ENCODE assay signal across 18 mouse cellular contexts in genomic region chr8:112238681-112239080, GRCm38 (mm10).
DNase-seq lines count a peak whose midpoint lies in the region; ATAC-seq and TF ChIP-seq lines count a peak whose summit lies in the region.
"Had no signal": no experiment of that assay in that cellular context is flagged by ENCODE, and none has a peak within 500 bp of the region (broad histone marks: within the 10 kb centered on the region; RNA-seq: fewer than 3 reads in every experiment).

No protein-coding gene starts in this region.

- H3K4me3 ChIP-seq in heart, embryonic 11.5 days (ENCODE audit: low read depth, low read length) = no peak overlapping the region
- no peak overlapping the region for H3K4me3 ChIP-seq in liver, postnatal 0 days (ENCODE audit: low read depth, low read length)
- H3K4me3 ChIP-seq: limb, embryonic 10.5 days; liver, embryonic 12.5 days; neural tube, embryonic 13.5 days had no signal

- no peak overlapping the region for H3K4me2 ChIP-seq in heart, embryonic 11.5 days
- no peak overlapping the region for H3K4me2 ChIP-seq in liver, postnatal 0 days (ENCODE audit: low read depth, low read length)
- H3K4me2 ChIP-seq: liver, embryonic 12.5 days; neural tube, embryonic 13.5 days had no signal

- no peaks in the 10 kb centered on the region for H3K4me1 ChIP-seq in heart, embryonic 11.5 days (ENCODE audit: control insufficient read depth, insufficient read depth, low read length)
- no peaks in the 10 kb centered on the region for H3K4me1 ChIP-seq in liver, postnatal 0 days (ENCODE audit: insufficient read depth)
- H3K4me1 ChIP-seq: limb, embryonic 10.5 days; liver, embryonic 12.5 days; neural tube, embryonic 13.5 days had no signal

- peak; percentile 89 for ATAC-seq in frontal cortex, adult (ENCODE audit: low TSS enrichment)
- ATAC-seq in heart, embryonic 11.5 days (replicated peaks; ENCODE audit: insufficient number of reproducible peaks, low FRiP score, low TSS enrichment) = no peak
- no peak for ATAC-seq in liver, postnatal 0 days
- ATAC-seq: hindbrain, embryonic 16.5 days; liver, embryonic 12.5 days had no signal

- DNase-seq in frontal cortex, postnatal 10 days (ENCODE audit: low spot score in 2 of 2) = no peak
- peak; percentile 20 for DNase-seq in right cerebral cortex, adult 18-20 months
- DNase-seq in right cerebral cortex, postnatal 25 days = no peak
- peak; percentile 18 for DNase-seq in cerebellum, adult 8-10 months
- no peak for DNase-seq in liver, postnatal 0 days
- DNase-seq: adrenal gland, adult 8-10 months; gastrocnemius, postnatal 14 days; heart, postnatal 10 days; kidney, adult 18-20 months; kidney, postnatal 14 days; thymus, postnatal 25 days had no signal

- H3K27me3 ChIP-seq in heart, embryonic 11.5 days (ENCODE audit: control insufficient read depth, insufficient read depth, low read length) = no peaks in the 10 kb centered on the region
- no peaks in the 10 kb centered on the region for H3K27me3 ChIP-seq in liver, postnatal 0 days (ENCODE audit: insufficient read depth, low read length)
- H3K27me3 ChIP-seq: liver, embryonic 12.5 days; neural tube, embryonic 13.5 days had no signal

- H3K27ac ChIP-seq in heart, embryonic 11.5 days (ENCODE audit: low read depth, low read length) = no peak overlapping the region
- H3K27ac ChIP-seq in liver, postnatal 0 days (ENCODE audit: low read depth) = no peak overlapping the region
- H3K27ac ChIP-seq: limb, embryonic 10.5 days; liver, embryonic 12.5 days; neural tube, embryonic 13.5 days; stomach, postnatal 0 days had no signal

- 70% methylated on average over 9 of the region's 9 CpGs for WGBS in heart, embryonic 11.5 days (ENCODE audit: insufficient replicate concordance)
- 78% methylated on average over 9 of the region's 9 CpGs for WGBS in liver, postnatal 0 days (ENCODE audit: insufficient replicate concordance)

- H3K9me3 ChIP-seq in heart, embryonic 11.5 days (replicated peaks; ENCODE audit: control insufficient read depth, low read length) = no peaks in the 10 kb centered on the region
- 0 out of 2 replicates have a peak, but pooled peaks cover 2% of the 10 kb centered on the region for H3K9me3 ChIP-seq in liver, postnatal 0 days (ENCODE audit: low read length)
- H3K9me3 ChIP-seq: limb, embryonic 10.5 days; neural tube, embryonic 13.5 days had no signal

- TF ChIP-seq CTCF in liver, postnatal 0 days (IDR thresholded peaks at IDR 0.05; ENCODE audit: low read depth) = no peak

- no peaks in the 10 kb centered on the region for H3K36me3 ChIP-seq in heart, embryonic 11.5 days (ENCODE audit: control insufficient read depth, insufficient read depth, low read length)
- no peaks in the 10 kb centered on the region for H3K36me3 ChIP-seq in liver, postnatal 0 days (replicated peaks; ENCODE audit: insufficient read depth, low read length)
- H3K36me3 ChIP-seq: limb, embryonic 10.5 days; liver, embryonic 12.5 days; neural tube, embryonic 13.5 days had no signal

- H3K9ac ChIP-seq in heart, embryonic 11.5 days (ENCODE audit: low read depth, low read length) = no peak overlapping the region
- H3K9ac ChIP-seq in liver, postnatal 0 days (replicated peaks) = no peak overlapping the region
- H3K9ac ChIP-seq: liver, embryonic 12.5 days; neural tube, embryonic 13.5 days had no signal

- no peak for TF ChIP-seq EP300 in liver, postnatal 0 days (IDR thresholded peaks at IDR 0.05; ENCODE audit: low read depth)

Comparison
In these comparisons a context has a peak if more than half of its experiments do, and no peak if none do; other contexts are left out.
1. DNase-seq: peak in right cerebral cortex, adult 18-20 months (single experiment) and cerebellum, adult 8-10 months (single experiment); none in frontal cortex, postnatal 10 days (0 of 2), right cerebral cortex, postnatal 25 days (single experiment) and liver, postnatal 0 days (single experiment).